In genomic region chr13:103071783-103072182, GRCm38 (mm10) we compare ENCODE assay signal across 12 mouse cellular contexts.
DNase-seq lines count a peak whose midpoint lies in the region; ATAC-seq and TF ChIP-seq lines count a peak whose summit lies in the region.
"Had no signal": no experiment of that assay in that cellular context is flagged by ENCODE, and none has a peak within 500 bp of the region (broad histone marks: within the 10 kb centered on the region; RNA-seq: fewer than 3 reads in every experiment).

No protein-coding gene starts in this region.

- WGBS in stomach, postnatal 0 days: 75% methylated on average over 3 of the region's 3 CpGs
- 77% methylated on average over 3 of the region's 3 CpGs for WGBS in cerebellum, adult 2 months

- no peaks in the 10 kb centered on the region for H3K9me3 ChIP-seq in stomach, postnatal 0 days (ENCODE audit: control insufficient read depth, low read length)
- H3K9me3 ChIP-seq: midbrain, embryonic 12.5 days had no signal

- TF ChIP-seq EP300 in stomach, postnatal 0 days (optimal IDR thresholded peaks at IDR 0.05): no peak

- TF ChIP-seq CTCF in stomach, postnatal 0 days (IDR thresholded peaks at IDR 0.05; ENCODE audit: low read depth): peak; percentile 52
- TF ChIP-seq CTCF in cerebellum, adult 2 months (IDR thresholded peaks at IDR 0.05; ENCODE audit: borderline replicate concordance, insufficient read depth, low read depth, low read length): no peak

- H3K36me3 ChIP-seq in stomach, postnatal 0 days (ENCODE audit: control insufficient read depth, insufficient read depth, low read length): no peaks in the 10 kb centered on the region
- H3K36me3 ChIP-seq: midbrain, embryonic 12.5 days had no signal

- no peak overlapping the region for H3K4me3 ChIP-seq in stomach, postnatal 0 days (ENCODE audit: low read depth, low read length)
- H3K4me3 ChIP-seq in cerebellum, adult 2 months (replicated peaks; ENCODE audit: insufficient read depth, low read depth, low read length): no peak overlapping the region
- H3K4me3 ChIP-seq: midbrain, embryonic 12.5 days had no signal

- no peak overlapping the region for H3K9ac ChIP-seq in stomach, postnatal 0 days (ENCODE audit: low read length)
- H3K9ac ChIP-seq: midbrain, embryonic 12.5 days had no signal

- H3K27me3 ChIP-seq in stomach, postnatal 0 days (ENCODE audit: control insufficient read depth, insufficient read depth, low read length): no peaks in the 10 kb centered on the region
- H3K27me3 ChIP-seq in cerebellum, adult 2 months (ENCODE audit: control insufficient read depth, insufficient read depth, low read length): no peaks in the 10 kb centered on the region
- H3K27me3 ChIP-seq: midbrain, embryonic 12.5 days had no signal

- no peak overlapping the region for H3K27ac ChIP-seq in stomach, postnatal 0 days (replicated peaks)
- no peak overlapping the region for H3K27ac ChIP-seq in cerebellum, adult 2 months (ENCODE audit: insufficient read depth, low read length)
- H3K27ac ChIP-seq: midbrain, embryonic 12.5 days had no signal

- no peak for ATAC-seq in stomach, postnatal 0 days (ENCODE audit: low FRiP score, low TSS enrichment)

- no peaks in the 10 kb centered on the region for H3K4me1 ChIP-seq in stomach, postnatal 0 days (replicated peaks; ENCODE audit: control insufficient read depth, insufficient read depth)
- no peaks in the 10 kb centered on the region for H3K4me1 ChIP-seq in cerebellum, adult 2 months (ENCODE audit: control insufficient read depth, insufficient read depth, low read length)

- DNase-seq in kidney, adult 9 months: peak; percentile 44
- no peak for DNase-seq in kidney, adult 11 months
- DNase-seq in right cerebral cortex, postnatal 4 days: peak; percentile 47
- DNase-seq in right cerebral cortex, postnatal 36 days (ENCODE audit: low spot score in 2 of 2): no peak
- DNase-seq in R1 (ENCODE audit: low read depth, low spot score): peak; percentile 71
- no peak for DNase-seq in stomach, postnatal 0 days (ENCODE audit: low spot score)
- no peak for DNase-seq in cerebellum, adult 2 months
- DNase-seq: heart, postnatal 10 days; kidney, postnatal 14 days; lung, adult 18-20 months; spleen, adult 18-20 months had no signal

- TF ChIP-seq POLR2A in cerebellum, adult 2 months (IDR thresholded peaks at IDR 0.05; ENCODE audit: borderline replicate concordance, insufficient read depth, low read length): no peak

- H3K4me2 ChIP-seq in stomach, postnatal 0 days (replicated peaks; ENCODE audit: low read depth): no peak overlapping the region
- H3K4me2 ChIP-seq: midbrain, embryonic 12.5 days had no signal

Comparison
In these comparisons a context has a peak if more than half of its experiments do, and no peak if none do; other contexts are left out.
1. DNase-seq: peak in kidney, adult 9 months (single experiment), right cerebral cortex, postnatal 4 days (single experiment) and R1 (single experiment); none in kidney, adult 11 months (single experiment), right cerebral cortex, postnatal 36 days (0 of 2), stomach, postnatal 0 days (single experiment) and cerebellum, adult 2 months (0 of 2).